Mouse (Mus musculus): ENCODE results near the gene Anxa5.

Gene Anxa5

GRCm38 (mm10) chr3:36449292-36450165 lies 26.2 kb downstream of the Anxa5 start:
- no peak for DNase-seq (ENCODE audit: low read depth, low spot score)

- DNase-seq (ENCODE audit: low read depth, low spot score), result no peak
Observed at GRCm38 (mm10) chr3:36446918-36447317, 28.8 kb downstream of the Anxa5 start.

- DNase-seq (ENCODE audit: low read depth, low spot score), result no peak
Observed at GRCm38 (mm10) chr3:36446506-36446905, 29.2 kb downstream of the Anxa5 start.

- no peak for DNase-seq (ENCODE audit: low read depth, low spot score)
Observed at GRCm38 (mm10) chr3:36446041-36446440, 29.7 kb downstream of the Anxa5 start.

GRCm38 (mm10) chr3:36442426-36442825 lies 33.3 kb downstream of the Anxa5 start:
- DNase-seq (ENCODE audit: low read depth, low spot score), result no peak

GRCm38 (mm10) chr3:36440280-36440679 lies 35.4 kb downstream of the Anxa5 start:
- DNase-seq (ENCODE audit: low read depth, low spot score), result no peak

- DNase-seq (ENCODE audit: low read depth, low spot score), result no peak
Observed at GRCm38 (mm10) chr3:36430360-36430759, 45.3 kb downstream of the Anxa5 start.

- no peak for DNase-seq (ENCODE audit: low read depth, low spot score)
Observed at GRCm38 (mm10) chr3:36427386-36427785, 48.3 kb downstream of the Anxa5 start.

- no peak for DNase-seq (ENCODE audit: low read depth, low spot score)
Observed at GRCm38 (mm10) chr3:36409456-36409855, 66.2 kb downstream of the Anxa5 start.

GRCm38 (mm10) chr3:36406967-36407366 lies 68.7 kb downstream of the Anxa5 start:
- DNase-seq (ENCODE audit: low read depth, low spot score), result no peak

- DNase-seq (ENCODE audit: low read depth, low spot score), result no peak
Observed at GRCm38 (mm10) chr3:36406340-36406739, 69.4 kb downstream of the Anxa5 start.

- no peak for DNase-seq (ENCODE audit: low read depth, low spot score)
Observed at GRCm38 (mm10) chr3:36401900-36402299, 73.8 kb downstream of the Anxa5 start.

- no peak for DNase-seq (ENCODE audit: low read depth, low spot score)
Observed at GRCm38 (mm10) chr3:36400657-36401056, 75.0 kb downstream of the Anxa5 start.

All from telencephalon, adult 2 months (tissue).